In genomic region chr8:115706411-115706860, GRCm38 (mm10) we compare ENCODE assay signal across 8 mouse cellular contexts. TPM values are rescaled to one million over a fixed set of nuclear protein-coding genes. Genes with fewer than 3 reads are reported as not detected.
DNase-seq lines count a peak whose midpoint lies in the region; ATAC-seq lines count a peak whose summit lies in the region.

No protein-coding gene starts in this region.

- H3K9ac ChIP-seq in liver, embryonic 13.5 days = peak overlapping the region; percentile 65
- peak overlapping the region; percentile 87 for H3K9ac ChIP-seq in neural tube, embryonic 13.5 days

- no peaks in the 10 kb centered on the region; the same call in none of the 2 replicates for H3K27me3 ChIP-seq in heart, embryonic 10.5 days (ENCODE audit: insufficient read depth, poor library complexity, severe bottlenecking)
- H3K27me3 ChIP-seq in forebrain, embryonic 10.5 days (ENCODE audit: poor library complexity, severe bottlenecking) = peaks cover 40% of the 10 kb centered on the region
- H3K27me3 ChIP-seq in liver, embryonic 13.5 days = peaks cover 64% of the 10 kb centered on the region
- H3K27me3 ChIP-seq in neural tube, embryonic 13.5 days = peaks cover 12% of the 10 kb centered on the region

- H3K4me2 ChIP-seq in liver, embryonic 13.5 days = peak overlapping the region; percentile 63
- H3K4me2 ChIP-seq in neural tube, embryonic 13.5 days = peak overlapping the region; percentile 76

- peak; percentile 78 for DNase-seq in heart, embryonic 10.5 days (ENCODE audit: low spot score)
- no peak for DNase-seq in heart, adult 8-10 months (ENCODE audit: low spot score)
- DNase-seq in adrenal gland, postnatal 25 days = peak; percentile 55
- peak; percentile 70 for DNase-seq in forebrain, embryonic 10.5 days (ENCODE audit: extremely low spot score, low spot score)
- DNase-seq in heart, postnatal 4 days = peak; percentile 42
- DNase-seq in liver, embryonic 13.5 days = no peak
- peak; percentile 62 for DNase-seq in thymus, postnatal 4 days

- no peaks in the 10 kb centered on the region for H3K36me3 ChIP-seq in heart, embryonic 10.5 days
- no peaks in the 10 kb centered on the region for H3K36me3 ChIP-seq in forebrain, embryonic 10.5 days (replicated peaks)
- H3K36me3 ChIP-seq in liver, embryonic 13.5 days = no peaks in the 10 kb centered on the region
- H3K36me3 ChIP-seq in neural tube, embryonic 13.5 days = no peaks in the 10 kb centered on the region

- peaks cover 11% of the 10 kb centered on the region; the same call in 1 of the 2 replicates for H3K4me1 ChIP-seq in heart, embryonic 10.5 days
- H3K4me1 ChIP-seq in forebrain, embryonic 10.5 days = peaks cover 48% of the 10 kb centered on the region
- 0 out of 2 replicates have a peak, but pooled peaks cover 5% of the 10 kb centered on the region for H3K4me1 ChIP-seq in liver, embryonic 13.5 days (replicated peaks)
- peaks cover 53% of the 10 kb centered on the region for H3K4me1 ChIP-seq in neural tube, embryonic 13.5 days (replicated peaks)

- peak; percentile 21 for ATAC-seq in liver, embryonic 13.5 days (ENCODE audit: low read depth)
- peak; percentile 12; the same call in 1 of the 2 replicates for ATAC-seq in neural tube, embryonic 13.5 days (ENCODE audit: low read depth)

- no peaks in the 10 kb centered on the region for H3K9me3 ChIP-seq in heart, embryonic 10.5 days
- no peaks in the 10 kb centered on the region for H3K9me3 ChIP-seq in forebrain, embryonic 10.5 days
- no peaks in the 10 kb centered on the region for H3K9me3 ChIP-seq in liver, embryonic 13.5 days (replicated peaks)
- no peaks in the 10 kb centered on the region for H3K9me3 ChIP-seq in neural tube, embryonic 13.5 days

- H3K4me3 ChIP-seq in heart, embryonic 10.5 days = peak overlapping the region; percentile 69
- peak overlapping the region; percentile 72 for H3K4me3 ChIP-seq in forebrain, embryonic 10.5 days
- H3K4me3 ChIP-seq in liver, embryonic 13.5 days (replicated peaks) = peak overlapping the region; percentile 58
- peak overlapping the region; percentile 69 for H3K4me3 ChIP-seq in neural tube, embryonic 13.5 days

- under 1% methylated on average over 39 of the region's 39 CpGs for WGBS in heart, embryonic 10.5 days
- 1% methylated on average over 39 of the region's 39 CpGs for WGBS in forebrain, embryonic 10.5 days
- under 1% methylated on average over 36 of the region's 39 CpGs for WGBS in liver, embryonic 13.5 days (ENCODE audit: insufficient replicate concordance)
- WGBS in neural tube, embryonic 13.5 days = under 1% methylated on average over 39 of the region's 39 CpGs

- H3K27ac ChIP-seq in heart, embryonic 10.5 days = peak overlapping the region; percentile 83
- H3K27ac ChIP-seq in forebrain, embryonic 10.5 days = peak overlapping the region; percentile 87
- H3K27ac ChIP-seq in liver, embryonic 13.5 days = peak overlapping the region; percentile 73
- H3K27ac ChIP-seq in neural tube, embryonic 13.5 days (replicated peaks) = peak overlapping the region; percentile 96

RNA-seq across cellular contexts. Expression of gene Maf, which starts 1.2 kb away (rescaled TPM):
- 1.2 and 2.1 TPM in 2 replicates for polyA plus RNA-seq in heart, embryonic 10.5 days (2016; fragmentation: Nextera tagmentation; extraction: Ambion mirVana)
- 1 to 10 TPM; 5.6 to 8.5 (median 7.3) TPM for total RNA-seq in heart, adult 8-10 months (2022)
- total RNA-seq in adrenal gland, postnatal 25 days (2021) = 23.7 and 27.3 TPM in 2 replicates
- 2.0 and 2.1 TPM in 2 replicates for polyA plus RNA-seq in forebrain, embryonic 10.5 days (2016; fragmentation: Nextera tagmentation; extraction: Ambion mirVana)
- total RNA-seq in heart, postnatal 4 days (2021) = 1 to 10 TPM; 5.2 to 5.5 TPM
- 2.2 and 2.6 TPM in 2 replicates for polyA plus RNA-seq in liver, embryonic 13.5 days (2015; fragmentation: Nextera tagmentation; extraction: Ambion mirVana)
- polyA plus RNA-seq in neural tube, embryonic 13.5 days (2015; fragmentation: Nextera tagmentation; extraction: Ambion mirVana) = 11.5 and 12.1 TPM in 2 replicates

Comparison
In these comparisons a context has a peak if more than half of its experiments do, and no peak if none do; other contexts are left out.
1. DNase-seq: peak in heart, embryonic 10.5 days (single experiment), adrenal gland, postnatal 25 days (single experiment), forebrain, embryonic 10.5 days (single experiment), heart, postnatal 4 days (single experiment) and thymus, postnatal 4 days (single experiment); none in heart, adult 8-10 months (single experiment) and liver, embryonic 13.5 days (single experiment).
2. Peak in every context shown above with its lines, with median percentiles within 50 percentile points of each other: H3K27ac ChIP-seq and H3K4me3 ChIP-seq.